Mouse (Mus musculus): ENCODE results near the gene Usp43. TPM values are rescaled to one million over a fixed set of nuclear protein-coding genes. Genes with fewer than 3 reads are reported as not detected.

Gene Usp43
- total RNA-seq, 1 experiment, result 1.1 TPM

DNA sequence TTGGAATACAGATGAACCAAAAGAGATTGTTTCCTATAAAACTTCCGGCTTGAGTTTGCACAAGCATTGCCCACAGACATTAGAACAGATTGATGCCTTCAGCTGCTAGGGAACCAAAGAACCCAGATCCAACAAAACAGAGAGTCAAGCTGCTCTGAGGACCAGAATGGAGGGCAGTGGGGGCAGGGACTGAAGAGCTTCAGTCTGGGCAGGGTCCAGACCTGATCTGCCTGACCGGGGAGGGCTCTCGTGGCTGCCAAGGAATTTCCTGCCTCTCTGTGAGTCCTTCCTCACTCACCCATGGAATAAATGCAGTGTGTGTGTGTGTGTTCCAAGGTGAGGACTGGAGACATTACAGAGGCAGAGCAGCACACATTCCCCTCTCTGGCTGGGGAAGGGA is 26.3 kb upstream of the Usp43 start:
- TF ChIP-seq CHD2 (IDR thresholded peaks at IDR 0.05; ENCODE audit: low read depth, low read length) (no peak), ZNF384 (IDR thresholded peaks at IDR 0.05; ENCODE audit: low read depth, low read length) (no peak), MAFK (IDR thresholded peaks at IDR 0.05; ENCODE audit: insufficient read depth, low read depth, low read length) (no peak), HCFC1 (IDR thresholded peaks at IDR 0.05; ENCODE audit: borderline replicate concordance, insufficient read depth, low read length) (no peak), ZC3H11A (IDR thresholded peaks at IDR 0.05; ENCODE audit: borderline replicate concordance, low read depth, low read length) (no peak)
- no peak overlapping the region for H3K27ac ChIP-seq (ENCODE audit: insufficient read depth, low read depth, low read length, poor library complexity, severe bottlenecking)
- no peaks in the 10 kb centered on the region for H3K36me3 ChIP-seq (ENCODE audit: control insufficient read depth, insufficient read depth, low read length, poor library complexity, severe bottlenecking)
- no peak for DNase-seq (ENCODE audit: low read depth, low spot score)
- no peaks in the 10 kb centered on the region for H3K9me3 ChIP-seq (ENCODE audit: control insufficient read depth, insufficient read depth, low read depth, low read length)
- in situ Hi-C loops (cut with MboI; ENCODE audit: low sequenced_read_pairs in 2 of 2, unreplicated experiment in 2 of 2), result no loop called here
- no peaks in the 10 kb centered on the region for H3K4me1 ChIP-seq (ENCODE audit: control insufficient read depth in 2 of 2, insufficient read depth in 2 of 2, low read length in 2 of 2, poor library complexity in 1 of 2)
- H3K4me3 ChIP-seq (ENCODE audit: insufficient read depth in 1 of 2, low read depth in 1 of 2, low read length in 2 of 2, poor library complexity in 1 of 2, severe bottlenecking in 1 of 2), result no peak overlapping the region
- no peak overlapping the region for H3K9ac ChIP-seq (ENCODE audit: insufficient read depth, low read depth, low read length, poor library complexity, severe bottlenecking)

DNA sequence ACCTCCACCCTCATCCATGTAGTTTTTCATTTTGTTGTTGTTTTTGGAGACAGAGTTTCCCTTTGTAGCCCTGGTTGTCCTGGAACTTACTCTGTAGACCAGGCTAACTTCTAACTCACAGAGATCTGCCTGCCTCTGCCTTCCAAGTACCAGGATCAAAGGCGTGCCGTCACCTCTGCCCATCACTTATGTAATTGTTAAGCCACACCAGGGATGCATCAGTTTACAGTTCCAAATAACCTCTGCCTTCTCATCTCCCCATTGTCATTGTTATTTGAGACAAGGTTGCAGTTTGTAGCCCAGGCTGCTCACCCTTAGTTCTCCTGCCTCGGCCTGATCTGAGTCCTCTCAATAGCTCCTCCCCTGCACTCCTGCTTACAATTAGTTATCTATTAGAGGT is 10.2 kb upstream of the Usp43 start:
- Histone ChIP-seq H3K36me3 (ENCODE audit: control insufficient read depth, insufficient read depth, low read length, poor library complexity, severe bottlenecking) (no peaks in the 10 kb centered on the region), H3K27ac (ENCODE audit: insufficient read depth, low read depth, low read length, poor library complexity, severe bottlenecking) (no peak overlapping the region), H3K4me1 (ENCODE audit: control insufficient read depth in 2 of 2, insufficient read depth in 2 of 2, low read length in 2 of 2, poor library complexity in 1 of 2) (peaks cover 4 to 8% of the 10 kb centered on the region in 2 experiments; a peak in 2 of 4 replicates), H3K9me3 (ENCODE audit: control insufficient read depth, insufficient read depth, low read depth, low read length) (no peaks in the 10 kb centered on the region), H3K4me3 (ENCODE audit: insufficient read depth in 1 of 2, low read depth in 1 of 2, low read length in 2 of 2, poor library complexity in 1 of 2, severe bottlenecking in 1 of 2) (no peak overlapping the region), H3K9ac (ENCODE audit: insufficient read depth, low read depth, low read length, poor library complexity, severe bottlenecking) (no peak overlapping the region)
- no peak for DNase-seq (ENCODE audit: low read depth, low spot score)
- in situ Hi-C loops (cut with MboI; ENCODE audit: low sequenced_read_pairs in 2 of 2, unreplicated experiment in 2 of 2), result no loop called here
- TF ChIP-seq ZNF384 (IDR thresholded peaks at IDR 0.05; ENCODE audit: low read depth, low read length) (no peak), HCFC1 (IDR thresholded peaks at IDR 0.05; ENCODE audit: borderline replicate concordance, insufficient read depth, low read length) (no peak), MAFK (IDR thresholded peaks at IDR 0.05; ENCODE audit: insufficient read depth, low read depth, low read length) (no peak), ZC3H11A (IDR thresholded peaks at IDR 0.05; ENCODE audit: borderline replicate concordance, low read depth, low read length) (no peak), CHD2 (IDR thresholded peaks at IDR 0.05; ENCODE audit: low read depth, low read length) (no peak)

DNA sequence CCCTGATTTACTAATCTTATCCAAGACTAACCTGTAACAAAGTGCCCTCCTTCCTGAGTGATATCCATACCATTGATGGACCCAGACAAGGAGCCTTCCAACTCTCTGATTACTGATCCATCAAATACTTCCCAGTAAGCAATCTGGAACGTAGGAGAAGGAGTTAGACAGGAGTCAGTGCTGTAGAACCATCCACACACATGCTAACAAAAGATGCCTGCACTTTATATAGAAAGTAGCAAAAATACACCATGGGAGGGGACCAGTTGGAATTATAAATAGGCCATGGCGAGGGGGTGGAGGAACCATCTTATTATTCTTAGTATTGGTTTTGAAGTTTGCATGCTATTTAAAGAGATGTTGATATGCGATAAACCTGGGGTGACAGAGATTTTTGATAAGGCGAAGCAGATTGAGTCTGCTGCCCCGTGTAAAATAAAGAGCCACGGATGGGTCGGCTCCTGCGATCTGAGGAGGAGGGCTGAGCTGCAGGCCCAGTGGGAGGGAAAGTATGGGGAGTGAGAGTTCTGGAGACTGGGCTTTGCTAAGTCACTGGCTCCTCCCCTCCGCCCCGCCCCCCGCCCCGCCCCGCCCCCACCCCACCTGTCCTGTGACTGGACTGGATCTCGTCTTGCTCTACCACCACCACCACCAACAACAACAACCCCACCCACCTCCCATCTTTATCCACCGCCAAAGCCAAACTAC is 4.5 kb upstream of the Usp43 start:
- DNase-seq (ENCODE audit: low read depth, low spot score), result no peak

DNA sequence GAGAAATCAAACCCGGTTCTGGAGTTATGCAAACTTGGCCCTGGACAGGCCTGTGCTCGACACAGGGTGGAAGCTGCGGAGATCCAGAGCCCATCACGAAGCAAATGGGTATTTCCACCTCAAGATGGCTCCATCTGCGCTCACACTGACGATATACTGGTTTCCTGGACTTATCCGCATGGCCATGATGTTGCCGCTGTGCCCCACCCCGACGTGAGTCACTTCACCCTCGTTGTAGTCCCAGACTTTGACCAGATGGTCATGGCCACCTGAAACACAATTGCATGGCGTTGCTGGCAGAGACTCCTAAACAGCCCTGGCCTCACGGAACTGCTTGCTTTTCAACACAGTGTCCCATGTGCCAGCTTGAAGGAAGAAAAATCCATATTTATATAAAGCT is 3.0 kb upstream of the Usp43 start:
- in situ Hi-C loops (cut with MboI; ENCODE audit: low sequenced_read_pairs in 2 of 2, unreplicated experiment in 2 of 2), result no loop called here
- no peak overlapping the region for H3K4me3 ChIP-seq (ENCODE audit: insufficient read depth in 1 of 2, low read depth in 1 of 2, low read length in 2 of 2, poor library complexity in 1 of 2, severe bottlenecking in 1 of 2)
- H3K36me3 ChIP-seq (ENCODE audit: control insufficient read depth, insufficient read depth, low read length, poor library complexity, severe bottlenecking), result peaks cover 2% of the 10 kb centered on the region; the same call in 1 of the 2 replicates
- peaks cover 7 to 9% of the 10 kb centered on the region in 2 experiments for H3K4me1 ChIP-seq (ENCODE audit: control insufficient read depth in 2 of 2, insufficient read depth in 2 of 2, low read length in 2 of 2, poor library complexity in 1 of 2)
- no peak overlapping the region for H3K9ac ChIP-seq (ENCODE audit: insufficient read depth, low read depth, low read length, poor library complexity, severe bottlenecking)
- H3K9me3 ChIP-seq (ENCODE audit: control insufficient read depth, insufficient read depth, low read depth, low read length), result no peaks in the 10 kb centered on the region
- no peak overlapping the region for H3K27ac ChIP-seq (ENCODE audit: insufficient read depth, low read depth, low read length, poor library complexity, severe bottlenecking)
- no peak for DNase-seq (ENCODE audit: low read depth, low spot score)
- TF ChIP-seq HCFC1 (IDR thresholded peaks at IDR 0.05; ENCODE audit: borderline replicate concordance, insufficient read depth, low read length), result no peak
- TF ChIP-seq CHD2 (IDR thresholded peaks at IDR 0.05; ENCODE audit: low read depth, low read length), result no peak
- TF ChIP-seq ZNF384 (IDR thresholded peaks at IDR 0.05; ENCODE audit: low read depth, low read length), result no peak
- TF ChIP-seq MAFK (IDR thresholded peaks at IDR 0.05; ENCODE audit: insufficient read depth, low read depth, low read length), result no peak
- TF ChIP-seq ZC3H11A (IDR thresholded peaks at IDR 0.05; ENCODE audit: borderline replicate concordance, low read depth, low read length), result no peak

More for the DNA sequence above, 4.5 kb upstream of the Usp43 start:
- TF ChIP-seq MAFK (IDR thresholded peaks at IDR 0.05; ENCODE audit: insufficient read depth, low read depth, low read length), result no peak
- no peak for TF ChIP-seq HCFC1 (IDR thresholded peaks at IDR 0.05; ENCODE audit: borderline replicate concordance, insufficient read depth, low read length)
- TF ChIP-seq CHD2 (IDR thresholded peaks at IDR 0.05; ENCODE audit: low read depth, low read length), result no peak
- TF ChIP-seq ZC3H11A (IDR thresholded peaks at IDR 0.05; ENCODE audit: borderline replicate concordance, low read depth, low read length), result no peak
- TF ChIP-seq ZNF384 (IDR thresholded peaks at IDR 0.05; ENCODE audit: low read depth, low read length), result no peak
- Histone ChIP-seq H3K4me1 (ENCODE audit: control insufficient read depth in 2 of 2, insufficient read depth in 2 of 2, low read length in 2 of 2, poor library complexity in 1 of 2) (peaks cover 7% of the 10 kb centered on the region in 2 experiments), H3K4me3 (ENCODE audit: insufficient read depth in 1 of 2, low read depth in 1 of 2, low read length in 2 of 2, poor library complexity in 1 of 2, severe bottlenecking in 1 of 2) (0 out of 4 replicates have a peak overlapping the region, but pooled peaks of 1 of the 2 experiments have one; percentile 25), H3K9ac (ENCODE audit: insufficient read depth, low read depth, low read length, poor library complexity, severe bottlenecking) (no peak overlapping the region), H3K9me3 (ENCODE audit: control insufficient read depth, insufficient read depth, low read depth, low read length) (no peaks in the 10 kb centered on the region), H3K36me3 (ENCODE audit: control insufficient read depth, insufficient read depth, low read length, poor library complexity, severe bottlenecking) (peaks cover 2% of the 10 kb centered on the region; the same call in 1 of the 2 replicates), H3K27ac (ENCODE audit: insufficient read depth, low read depth, low read length, poor library complexity, severe bottlenecking) (no peak overlapping the region)
- in situ Hi-C loops (cut with MboI; ENCODE audit: low sequenced_read_pairs in 2 of 2, unreplicated experiment in 2 of 2), result no loop called here

Data from ES-E14 (cell line).